Comparison of ENCODE assay signal across 8 mouse cellular contexts in the genomic region with DNA sequence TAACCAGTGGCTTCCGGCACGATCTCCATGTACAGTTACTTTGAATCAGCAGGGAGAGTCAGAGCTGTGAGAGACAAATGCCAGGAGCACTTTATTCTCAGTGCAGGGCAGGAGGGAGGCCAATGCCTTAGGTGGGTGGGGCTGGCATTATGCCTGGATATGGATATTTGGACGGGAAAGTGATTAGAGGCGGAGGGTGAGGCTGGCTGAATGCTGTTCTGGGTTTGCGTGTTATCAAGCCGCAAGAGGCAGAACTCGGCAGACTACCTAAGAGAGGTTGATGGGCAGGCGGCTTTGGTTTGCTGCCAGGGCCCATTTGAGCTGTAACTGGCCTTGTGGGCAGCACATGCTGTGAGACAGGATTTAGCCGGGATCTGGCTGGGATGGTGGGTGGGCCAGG.
DNase-seq lines count a peak whose midpoint lies in the region; ATAC-seq and TF ChIP-seq lines count a peak whose summit lies in the region.

No protein-coding gene starts in this region.

- intact Hi-C loops in heart, postnatal 14 days (cut with DNase I), result loop anchor here (1.0 to 10.0 kb wide), 4 partner anchors 17 to 78 kb away; partner anchors contain the start of gene Golt1a

- TF ChIP-seq CTCF in forebrain, postnatal 0 days (IDR thresholded peaks at IDR 0.05; ENCODE audit: low read depth), result no peak

- no peaks in the 10 kb centered on the region for H3K36me3 ChIP-seq in forebrain, postnatal 0 days (ENCODE audit: insufficient read depth)
- H3K36me3 ChIP-seq in stomach, embryonic 16.5 days (ENCODE audit: control insufficient read depth, insufficient read depth, low read length), result no peaks in the 10 kb centered on the region

- 11% methylated on average over 9 of the region's 9 CpGs for WGBS in forebrain, postnatal 0 days
- 25% methylated on average over 9 of the region's 9 CpGs for WGBS in stomach, embryonic 16.5 days

- no peak overlapping the region for H3K9ac ChIP-seq in forebrain, postnatal 0 days
- peak overlapping the region; percentile 28; the same call in 1 of the 2 replicates for H3K9ac ChIP-seq in stomach, embryonic 16.5 days (ENCODE audit: low read length)

- no peak overlapping the region for H3K4me3 ChIP-seq in forebrain, postnatal 0 days (ENCODE audit: low read depth, low read length)
- no peak overlapping the region for H3K4me3 ChIP-seq in stomach, embryonic 16.5 days (replicated peaks; ENCODE audit: low read length)

- no peak overlapping the region for H3K4me2 ChIP-seq in forebrain, postnatal 0 days (ENCODE audit: low read depth)
- H3K4me2 ChIP-seq in stomach, embryonic 16.5 days (ENCODE audit: low read depth, low read length), result no peak overlapping the region; the same call in 1 of the 2 replicates

- peaks cover 21% of the 10 kb centered on the region; the same call in 1 of the 2 replicates for H3K4me1 ChIP-seq in forebrain, postnatal 0 days (ENCODE audit: insufficient read depth)
- peaks cover 46% of the 10 kb centered on the region for H3K4me1 ChIP-seq in stomach, embryonic 16.5 days (ENCODE audit: control insufficient read depth, insufficient read depth, low read length)

- no peaks in the 10 kb centered on the region for H3K27me3 ChIP-seq in forebrain, postnatal 0 days (ENCODE audit: insufficient read depth, low read length)
- no peaks in the 10 kb centered on the region for H3K27me3 ChIP-seq in stomach, embryonic 16.5 days (ENCODE audit: control insufficient read depth, insufficient read depth, low read length)

- no peaks in the 10 kb centered on the region for H3K9me3 ChIP-seq in forebrain, postnatal 0 days (ENCODE audit: low read length)
- H3K9me3 ChIP-seq in stomach, embryonic 16.5 days (replicated peaks; ENCODE audit: control insufficient read depth, low read length), result no peaks in the 10 kb centered on the region

- peak; percentile 74 for ATAC-seq in forebrain, postnatal 0 days
- ATAC-seq in megakaryocyte progenitor cell, adult 5-6 weeks (replicated peaks; ENCODE audit: poor library complexity), result peak; percentile 34
- ATAC-seq in stomach, embryonic 16.5 days (ENCODE audit: insufficient read depth, low FRiP score), result peak; percentile 86
- no peak for ATAC-seq in megakaryocyte, adult 5-6 weeks (ENCODE audit: poor library complexity, severe bottlenecking)

- H3K27ac ChIP-seq in forebrain, postnatal 0 days (ENCODE audit: low read depth, low read length), result no peak overlapping the region
- peak overlapping the region; percentile 76 for H3K27ac ChIP-seq in stomach, embryonic 16.5 days (ENCODE audit: low read length)

- DNase-seq in urinary bladder, postnatal 25 days (ENCODE audit: low spot score), result peak; percentile 51
- DNase-seq in urinary bladder, postnatal 10 days (ENCODE audit: low spot score), result no peak
- DNase-seq in forebrain, postnatal 0 days, result peak; percentile 56
- DNase-seq in heart, postnatal 14 days, result peak; percentile 75 to 86
- DNase-seq in layer of hippocampus, adult 9-11 months, result peak; percentile 73
